Mouse (Mus musculus) MEL (cell line): ENCODE measurements at regions not wholly inside any gene's neighbourhood (a gene's known extent, or its start where the extent isn't known, plus 50 kb on each side); places are given as distances from the start of the nearest gene placed in this dataset.

Source experiments
- CHD1 ChIP-seq: IDR thresholded peaks from 2 replicates; pipeline ENCODE4 v1.6.1; 2012; ENCODE audit warnings: low read depth, mild to moderate bottlenecking, inconsistent platforms, low read length, improper control_type of control experiment
- CHD2 ChIP-seq: IDR thresholded peaks from 2 replicates; pipeline ENCODE4 v1.6.1; 2011; ENCODE audit warnings: low read length, improper control_type of control experiment
- CTCF ChIP-seq, 3 experiments: IDR thresholded peaks in 2 of 3; conservative IDR thresholded peaks in 1 of 3; 2 replicates each; pipeline ENCODE4 v1.5.1; 2011 to 2012; ENCODE audit warnings: low read length in 3 of 3, low read depth in 2 of 3, mild to moderate bottlenecking in 2 of 3, improper control_type of control experiment in 1 of 3, inconsistent platforms in 1 of 3, mixed read lengths in 1 of 3, moderate library complexity in 1 of 3; ENCODE audit not compliant: control insufficient read depth in 1 of 3, insufficient read depth in 1 of 3, poor library complexity in 1 of 3, severe bottlenecking in 1 of 3
- EP300 ChIP-seq, 2 experiments: IDR thresholded peaks; 2 replicates each; pipeline ENCODE4 v1.6.1; 2011; ENCODE audit warnings: improper control_type of control experiment in 2 of 2, low read length in 2 of 2, low read depth in 1 of 2, mild to moderate bottlenecking in 1 of 2
- ETS1 ChIP-seq: IDR thresholded peaks from 2 replicates; pipeline ENCODE4 v1.6.1; 2012; ENCODE audit warnings: low read depth, mild to moderate bottlenecking, inconsistent platforms, low read length, improper control_type of control experiment, moderate library complexity
- GABPA ChIP-seq: IDR thresholded peaks from 2 replicates; pipeline ENCODE4 v1.6.1; 2012; ENCODE audit warnings: low read depth, mild to moderate bottlenecking, inconsistent platforms, low read length, improper control_type of control experiment, moderate library complexity
- MAFK ChIP-seq: IDR thresholded peaks from 2 replicates; pipeline ENCODE4 v1.6.1; 2011; ENCODE audit warnings: low read depth, mild to moderate bottlenecking, low read length, improper control_type of control experiment, borderline replicate concordance
- NRF1 ChIP-seq: IDR thresholded peaks from 2 replicates; pipeline ENCODE4 v1.6.1; 2014; ENCODE audit warnings: low read depth, mild to moderate bottlenecking, inconsistent platforms, low read length, improper control_type of control experiment, moderate library complexity; ENCODE audit not compliant: poor library complexity, insufficient read depth, severe bottlenecking
- POLR2A ChIP-seq, 2 experiments: IDR thresholded peaks; 2 replicates each; pipeline ENCODE4 v1.6.1; 2011 to 2012; ENCODE audit warnings: low read length in 2 of 2, mild to moderate bottlenecking in 2 of 2, control low read depth in 1 of 2, improper control_type of control experiment in 1 of 2, low read depth in 1 of 2, moderate library complexity in 1 of 2; ENCODE audit not compliant: control insufficient read depth in 1 of 2, insufficient read depth in 1 of 2, poor library complexity in 1 of 2
- TCF12 ChIP-seq: IDR thresholded peaks from 2 replicates; pipeline ENCODE4 v1.6.1; 2014; ENCODE audit warnings: low read depth, mild to moderate bottlenecking, inconsistent platforms, low read length, improper control_type of control experiment, moderate library complexity
- USF1 ChIP-seq: IDR thresholded peaks from 2 replicates; pipeline ENCODE4 v1.6.1; 2014; ENCODE audit warnings: low read depth, mild to moderate bottlenecking, inconsistent platforms, low read length, improper control_type of control experiment, moderate library complexity
- ZNF384 ChIP-seq: IDR thresholded peaks from 2 replicates; pipeline ENCODE4 v1.6.1; 2012; ENCODE audit warnings: low read depth, mild to moderate bottlenecking, inconsistent platforms, low read length, improper control_type of control experiment

DNA sequence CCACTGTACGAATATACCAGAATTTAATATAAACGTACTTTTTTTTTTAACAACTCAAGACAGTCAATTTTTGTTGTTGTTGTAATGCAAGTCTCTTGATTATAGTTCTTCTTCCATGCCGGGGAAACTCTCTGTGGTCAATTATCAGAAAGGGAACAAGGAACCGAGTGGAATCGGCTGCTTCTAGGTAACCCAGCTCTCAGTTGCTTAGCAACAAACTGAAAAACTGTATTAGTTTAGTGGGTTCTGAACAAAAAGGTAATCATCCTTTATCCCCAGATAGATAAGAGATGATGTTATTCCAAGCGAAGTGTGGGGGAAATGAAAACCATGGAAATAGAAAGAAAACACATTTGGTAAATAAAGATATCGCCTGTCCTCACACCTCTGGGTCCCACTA is 57.9 kb upstream of the Sfmbt2 start:
- no peak for TF ChIP-seq MAFK
- TF ChIP-seq CTCF (IDR thresholded peaks at IDR 0.05 in 2 of 3, conservative IDR thresholded peaks at IDR 0.05 in 1 of 3; ENCODE audit: control insufficient read depth in 1 of 3, insufficient read depth in 1 of 3, low read depth in 2 of 3, low read length in 3 of 3, poor library complexity in 1 of 3, severe bottlenecking in 1 of 3): no peak
- TF ChIP-seq ETS1: no peak
- no peak for TF ChIP-seq CHD2
- no peak for TF ChIP-seq POLR2A (IDR thresholded peaks at IDR 0.05; ENCODE audit: control insufficient read depth in 1 of 2, insufficient read depth in 1 of 2, low read depth in 1 of 2, low read length in 2 of 2, poor library complexity in 1 of 2)
- TF ChIP-seq CHD1: no peak
- TF ChIP-seq TCF12: no peak
- TF ChIP-seq NRF1: no peak
- TF ChIP-seq USF1: no peak
- TF ChIP-seq ZNF384: no peak
- no peak for TF ChIP-seq EP300 (IDR thresholded peaks at IDR 0.05; ENCODE audit: low read depth in 1 of 2, low read length in 2 of 2)
- TF ChIP-seq GABPA: no peak
